Mouse (Mus musculus): ENCODE results near the gene Tax1bp3. TPM values are rescaled to one million over a fixed set of nuclear protein-coding genes. Genes with fewer than 3 reads are reported as not detected.

Tax1bp3 gene
- 221 and 232 TPM in 2 replicates for polyA plus RNA-seq (2012; rRNA removed)

DNA sequence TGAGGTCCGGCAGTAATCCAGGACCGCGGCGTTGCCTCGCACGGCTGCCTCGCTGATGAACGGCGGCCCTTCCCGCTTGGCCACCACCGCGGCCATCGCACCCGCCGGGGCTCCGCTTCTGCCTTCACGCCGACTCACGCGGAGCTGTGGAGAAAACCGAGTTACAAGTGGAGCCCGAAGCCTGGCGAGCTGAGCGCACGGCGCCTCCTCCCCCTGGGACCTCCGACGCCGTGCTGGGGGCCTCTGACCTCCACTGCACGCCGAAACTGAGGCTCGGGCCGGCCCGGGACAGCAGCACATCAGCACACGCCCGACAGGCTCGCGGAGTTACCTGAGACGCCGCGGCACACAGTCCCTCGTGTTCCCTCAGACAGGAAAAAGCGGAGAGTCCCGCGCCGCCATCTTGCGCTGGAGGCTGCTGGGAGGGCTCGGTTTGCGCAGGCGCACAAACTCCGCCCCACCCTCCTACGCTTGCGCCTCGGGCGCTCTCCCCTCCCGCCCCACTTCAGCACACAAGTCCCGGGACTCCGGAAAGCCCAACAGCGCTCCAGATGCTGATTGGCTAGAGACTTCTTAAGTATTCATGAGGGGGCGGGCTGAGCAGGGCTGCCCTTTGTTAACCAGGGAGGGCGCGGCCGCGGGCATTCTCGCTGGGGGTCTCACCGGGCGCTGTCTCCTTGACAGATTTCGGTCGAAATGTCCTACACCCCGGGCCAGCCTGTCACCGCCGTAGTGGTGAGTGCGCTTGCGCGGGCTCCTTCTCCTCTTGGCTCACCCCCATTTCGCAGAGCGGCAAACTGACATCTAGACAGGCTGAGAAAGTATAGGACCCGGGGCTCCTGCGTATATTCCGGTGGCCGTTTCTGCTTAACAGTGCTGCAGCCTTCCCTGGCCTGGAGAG, at the start of gene Tax1bp3, which contains the start of gene Emc6:
Tax1bp3 (plus strand) TSS at position 476 of the 901 bp plus-strand sequence.
Emc6 (minus strand) TSS at position 430 of the 901 bp plus-strand sequence.
- DNase-seq (ENCODE audit: low read depth, low spot score) = peak; percentile 92
- WGBS = under 1% methylated on average over 81 of the region's 81 CpGs

DNA sequence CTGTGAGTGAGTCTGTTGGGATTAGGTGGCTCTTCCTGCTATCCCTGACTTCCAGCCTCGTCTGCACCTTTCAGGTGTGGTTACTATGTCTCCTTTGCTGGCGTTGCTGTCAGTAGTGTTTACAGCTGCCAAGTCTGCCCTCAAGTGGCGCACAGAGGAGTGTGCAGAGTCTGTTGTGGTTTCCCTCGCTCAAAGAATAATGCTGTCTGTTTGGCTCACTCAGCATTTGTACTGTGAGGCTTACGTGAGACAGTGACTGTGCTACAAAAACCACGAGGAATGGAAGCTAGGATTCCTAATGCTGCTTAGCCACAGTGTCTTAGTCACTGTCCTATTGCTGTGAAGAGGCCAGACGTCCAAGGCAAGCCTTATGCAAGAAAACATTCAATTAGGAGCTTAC, 45.9 kb upstream of the Tax1bp3 start:
- DNase-seq (ENCODE audit: low read depth, low spot score) = no peak
- WGBS = 40% methylated on average over 7 of the region's 7 CpGs

DNA sequence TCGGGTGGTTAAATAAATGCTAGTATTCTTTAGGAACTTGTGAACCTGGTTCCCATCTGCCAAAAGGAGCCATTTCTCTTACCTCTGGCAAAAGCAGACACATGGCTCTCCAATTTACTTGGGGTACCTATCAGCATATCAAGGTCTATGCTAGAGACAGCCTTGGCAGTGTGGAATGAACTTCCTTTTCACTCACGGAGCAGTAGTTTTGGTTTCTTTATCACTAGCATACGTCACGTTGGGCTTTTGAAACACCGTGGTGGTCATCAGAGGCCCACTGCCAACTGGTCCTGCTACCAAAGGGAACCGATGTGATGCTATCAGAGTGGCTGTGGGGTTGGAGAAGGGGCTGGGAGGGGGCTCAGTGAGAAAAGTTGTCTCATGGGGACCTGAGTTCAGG, 43.9 kb upstream of the Tax1bp3 start:
- 91% methylated on average over 6 of the region's 6 CpGs for WGBS
- no peak for DNase-seq (ENCODE audit: low read depth, low spot score)

DNA sequence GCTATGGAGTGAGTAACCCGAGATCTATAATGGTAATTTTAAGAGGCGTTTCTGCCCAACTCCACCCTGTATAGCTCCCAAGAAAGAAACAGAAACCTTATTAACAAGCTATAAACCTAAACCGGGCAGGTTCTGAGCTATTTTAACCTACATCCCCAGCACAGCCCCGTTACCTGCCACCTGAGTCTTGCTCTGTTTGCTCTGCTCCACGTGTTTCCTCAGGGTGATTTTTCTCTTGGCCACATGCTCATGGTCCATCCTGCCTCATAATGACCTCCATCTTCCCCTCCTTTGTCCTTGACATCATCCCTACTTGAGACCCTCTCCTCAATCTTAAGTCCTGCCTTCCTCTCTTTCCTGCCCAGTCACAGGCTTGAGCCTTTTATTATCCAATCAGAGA, 42.7 kb upstream of the Tax1bp3 start:
- 35% methylated on average over 5 of the region's 5 CpGs for WGBS
- no peak for DNase-seq (ENCODE audit: low read depth, low spot score)

DNA sequence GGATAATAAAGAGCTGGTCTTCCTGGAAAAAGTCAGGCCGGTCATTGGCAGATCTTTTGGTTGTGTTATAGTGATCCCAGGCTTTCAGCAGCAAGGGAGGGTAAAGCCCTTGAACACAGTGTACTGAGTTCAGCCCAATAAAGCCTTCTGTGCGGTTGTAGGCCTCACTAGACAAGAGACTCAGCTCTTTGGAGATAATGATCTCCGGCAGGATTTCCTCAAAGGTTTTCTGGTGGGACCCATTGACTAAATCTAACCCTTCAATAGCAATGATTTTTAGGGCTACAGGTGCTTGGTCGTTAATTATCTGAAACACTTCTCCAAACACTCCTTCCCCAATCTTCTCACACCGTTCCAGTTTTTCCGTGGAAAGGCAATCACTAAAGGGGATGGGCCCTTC, 40.3 kb upstream of the Tax1bp3 start:
- no peak for DNase-seq (ENCODE audit: low read depth, low spot score)
- whole genome bisulfite sequencing = 23% methylated on average over 6 of the region's 6 CpGs

DNA sequence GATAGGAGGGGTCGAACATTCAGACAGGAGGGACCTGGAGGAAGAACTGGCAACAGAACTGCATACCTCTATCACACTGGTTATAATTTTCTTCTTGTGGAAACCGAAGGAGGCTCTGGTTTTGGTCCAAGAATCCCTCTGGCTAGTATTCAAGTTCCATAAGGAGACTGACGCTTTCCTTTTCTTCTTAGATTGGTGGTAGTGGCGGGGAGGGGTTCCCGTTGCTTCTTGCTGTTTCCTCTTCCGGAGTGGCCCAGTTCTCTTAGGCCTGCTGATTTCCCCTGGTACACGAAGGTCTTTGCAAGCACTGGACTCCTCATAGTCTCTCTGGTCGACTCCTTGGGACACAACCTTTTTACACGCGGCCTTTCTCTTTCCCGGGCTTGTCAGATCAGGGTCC, 39.8 kb upstream of the Tax1bp3 start:
- WGBS = 3% methylated on average over 11 of the region's 11 CpGs
- DNase-seq (ENCODE audit: low read depth, low spot score) = no peak

DNA sequence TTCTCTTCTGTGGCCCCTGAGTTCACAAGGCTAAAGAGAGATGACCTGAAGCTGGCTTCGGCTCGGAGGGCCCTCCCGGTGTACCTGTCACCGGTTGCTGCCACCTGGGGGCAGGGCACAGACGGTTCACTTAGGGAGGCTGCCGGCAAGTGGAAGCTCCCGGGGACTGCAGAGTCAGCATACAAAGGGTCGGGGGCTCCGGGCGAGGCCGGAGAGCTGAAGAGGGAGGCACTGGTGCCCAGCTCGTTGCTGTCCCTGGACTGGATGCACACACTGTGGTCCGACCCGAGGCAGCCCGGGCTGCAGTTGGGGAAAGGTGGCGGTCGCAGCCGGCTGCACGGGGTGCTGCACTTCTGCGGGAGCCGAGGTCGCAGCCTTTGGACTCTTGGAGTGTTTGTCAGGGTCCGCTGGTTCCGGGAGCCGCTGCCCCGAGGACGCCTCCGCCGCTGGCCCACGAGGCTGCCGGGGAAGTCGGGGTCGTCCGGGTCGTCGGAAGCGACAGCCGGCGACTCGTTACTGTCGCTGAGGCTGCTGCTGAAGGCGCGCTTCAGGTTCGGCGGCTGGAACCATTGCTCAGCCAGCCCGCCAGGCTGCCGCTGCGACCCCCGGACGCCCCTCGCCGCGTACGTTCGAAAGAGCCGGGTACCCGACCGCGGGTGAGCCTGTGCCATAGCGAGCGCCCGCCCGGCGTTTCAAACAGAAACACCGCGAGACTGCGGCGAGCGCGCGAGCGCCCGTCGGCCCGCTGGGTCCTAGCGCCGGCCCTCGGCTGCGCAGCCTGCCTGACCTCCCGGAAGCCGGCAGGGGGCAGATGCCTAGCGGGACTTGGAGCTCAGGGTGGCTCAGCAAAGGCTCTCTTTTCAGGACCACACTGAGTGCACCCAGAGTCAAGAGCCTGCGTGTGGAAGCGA, 39.0 kb upstream of the Tax1bp3 start, which contains the start of gene Haspin:
Haspin (minus strand) TSS at position 704 of the 911 bp plus-strand sequence.
- DNase-seq (ENCODE audit: low read depth, low spot score) = peak; percentile 66
- under 1% methylated on average over 84 of the region's 84 CpGs for WGBS

DNA sequence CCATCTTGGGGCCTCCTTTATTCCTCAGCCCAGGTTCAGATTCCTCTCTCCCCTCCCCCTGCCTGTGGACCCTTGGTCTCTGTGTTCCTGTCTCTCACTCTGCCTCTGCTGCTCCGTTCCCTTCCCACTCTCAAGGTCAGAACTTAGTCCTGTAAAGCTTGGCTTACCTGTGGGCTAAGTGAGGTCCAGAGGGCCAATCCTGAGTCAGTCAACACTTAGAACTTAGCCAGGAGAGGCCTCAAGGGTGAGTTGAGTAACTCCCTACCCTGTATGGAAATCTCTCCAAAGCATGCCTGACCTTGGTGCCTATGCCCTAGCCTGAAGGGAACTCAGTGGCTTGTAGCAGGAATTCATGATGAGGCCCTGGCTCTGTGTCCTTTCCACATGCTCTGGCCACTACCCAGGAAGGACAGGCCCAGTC, 32.6 kb upstream of the Tax1bp3 start:
- DNase-seq (ENCODE audit: low read depth, low spot score) = no peak
- WGBS = 63% methylated on average over 1 of the region's 1 CpGs

DNA sequence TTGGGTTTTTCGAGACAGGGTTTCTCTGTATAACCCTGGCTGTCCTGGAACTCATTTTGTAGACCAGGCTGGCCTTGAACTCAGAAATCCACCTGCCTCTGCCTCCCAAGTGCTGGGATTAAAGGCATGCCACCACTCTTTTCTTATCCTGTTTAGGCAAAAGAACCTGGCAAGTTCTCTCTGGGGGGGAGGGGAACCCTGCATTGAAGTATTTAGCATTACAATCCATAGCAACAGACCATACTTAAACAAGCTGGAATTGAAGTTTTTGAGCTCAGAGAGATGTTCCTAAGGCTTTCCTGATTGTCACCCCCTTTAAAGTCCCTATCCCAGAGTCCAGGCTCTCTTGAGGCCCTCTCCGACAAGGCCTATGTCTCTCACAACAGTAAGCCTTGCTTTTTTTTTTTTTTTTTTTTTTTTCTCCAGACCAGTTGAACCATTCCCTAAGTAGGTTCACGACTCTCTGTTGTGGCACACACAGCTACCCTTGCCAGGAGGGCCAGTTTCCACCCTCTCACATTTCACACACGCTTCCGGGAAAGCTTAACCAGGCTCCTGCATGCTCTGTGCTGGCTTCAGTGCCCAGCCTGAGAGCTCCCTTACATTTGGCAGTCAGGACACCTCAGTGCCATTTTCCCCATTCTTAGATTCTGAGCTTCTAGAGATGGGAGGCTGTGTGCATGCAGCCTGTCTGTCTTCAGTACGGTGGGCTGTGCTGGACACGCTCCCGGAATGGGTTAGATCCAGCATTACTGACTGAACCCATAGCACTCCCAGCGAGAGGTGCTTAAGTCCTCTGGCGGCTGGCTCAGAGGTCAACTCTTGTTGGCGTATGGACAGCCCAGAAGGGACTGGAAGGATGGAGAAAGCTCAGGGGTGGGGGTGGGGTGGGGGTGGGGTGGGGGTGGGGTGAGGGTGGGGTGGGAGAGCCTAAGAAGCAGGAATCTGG, 30.6 kb upstream of the Tax1bp3 start:
- DNase-seq (ENCODE audit: low read depth, low spot score) = no peak
- 66% methylated on average over 11 of the region's 11 CpGs for WGBS

DNA sequence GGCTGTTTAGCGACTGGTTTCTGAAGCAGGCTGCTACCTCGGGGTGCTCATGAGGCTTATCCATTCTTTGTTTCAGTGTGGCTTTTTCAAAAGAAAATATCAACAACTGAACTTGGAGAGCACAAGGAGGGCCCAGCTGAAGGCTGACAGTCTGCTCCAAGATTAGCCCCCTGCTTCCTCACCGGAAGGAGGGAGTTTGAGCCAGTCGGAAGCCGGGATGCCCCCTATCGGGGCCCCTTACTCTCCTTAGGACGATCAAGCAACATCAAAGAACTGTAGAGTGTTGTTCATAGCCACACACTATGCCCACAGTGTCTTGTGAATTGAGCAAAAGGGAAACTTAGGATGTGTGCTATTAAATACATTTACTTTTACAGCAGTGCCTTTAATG, 29.9 kb upstream of the Tax1bp3 start:
- DNase-seq (ENCODE audit: low read depth, low spot score) = no peak
- WGBS = 61% methylated on average over 7 of the region's 7 CpGs

DNA sequence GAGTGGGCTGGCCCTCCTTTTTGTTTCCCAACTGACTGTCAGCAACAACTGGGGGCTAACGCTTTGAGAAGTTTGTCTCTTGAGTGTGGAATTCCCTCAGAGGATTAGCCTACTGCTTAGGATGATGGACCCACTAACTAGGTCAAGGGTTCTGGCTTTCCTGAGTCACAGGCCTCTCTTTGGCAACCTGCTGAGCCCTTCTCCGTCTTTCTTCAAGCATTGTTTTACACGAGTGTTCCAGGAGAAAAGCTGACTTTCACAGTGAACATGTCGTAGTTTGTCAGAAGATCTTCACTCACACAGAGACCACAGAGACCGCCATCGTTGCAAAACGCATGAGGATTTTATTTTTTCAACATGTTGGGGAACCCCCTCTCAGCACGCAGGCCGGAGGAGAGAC, 28.7 kb upstream of the Tax1bp3 start:
- WGBS = 81% methylated on average over 9 of the region's 9 CpGs
- no peak for DNase-seq (ENCODE audit: low read depth, low spot score)

DNA sequence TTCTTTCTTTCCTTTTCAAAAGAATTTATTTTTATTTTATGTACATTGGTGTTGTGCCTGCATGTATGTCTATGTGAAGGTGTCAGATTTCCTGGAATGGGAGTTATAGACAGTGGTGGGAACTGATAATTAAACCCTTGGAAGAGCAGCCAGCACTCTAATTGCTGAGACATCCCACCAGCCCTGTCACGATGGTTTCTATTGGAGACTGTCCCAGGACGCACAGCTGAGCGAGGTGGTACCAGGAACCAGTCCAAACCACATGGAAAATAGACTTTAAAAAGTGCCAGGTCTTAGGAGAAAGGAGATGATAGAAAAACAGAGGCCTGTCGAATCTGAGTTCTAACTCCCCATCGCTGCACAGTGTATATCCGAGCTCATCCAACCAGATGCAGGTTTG, 21.8 kb upstream of the Tax1bp3 start:
- WGBS = 69% methylated on average over 6 of the region's 6 CpGs

DNA sequence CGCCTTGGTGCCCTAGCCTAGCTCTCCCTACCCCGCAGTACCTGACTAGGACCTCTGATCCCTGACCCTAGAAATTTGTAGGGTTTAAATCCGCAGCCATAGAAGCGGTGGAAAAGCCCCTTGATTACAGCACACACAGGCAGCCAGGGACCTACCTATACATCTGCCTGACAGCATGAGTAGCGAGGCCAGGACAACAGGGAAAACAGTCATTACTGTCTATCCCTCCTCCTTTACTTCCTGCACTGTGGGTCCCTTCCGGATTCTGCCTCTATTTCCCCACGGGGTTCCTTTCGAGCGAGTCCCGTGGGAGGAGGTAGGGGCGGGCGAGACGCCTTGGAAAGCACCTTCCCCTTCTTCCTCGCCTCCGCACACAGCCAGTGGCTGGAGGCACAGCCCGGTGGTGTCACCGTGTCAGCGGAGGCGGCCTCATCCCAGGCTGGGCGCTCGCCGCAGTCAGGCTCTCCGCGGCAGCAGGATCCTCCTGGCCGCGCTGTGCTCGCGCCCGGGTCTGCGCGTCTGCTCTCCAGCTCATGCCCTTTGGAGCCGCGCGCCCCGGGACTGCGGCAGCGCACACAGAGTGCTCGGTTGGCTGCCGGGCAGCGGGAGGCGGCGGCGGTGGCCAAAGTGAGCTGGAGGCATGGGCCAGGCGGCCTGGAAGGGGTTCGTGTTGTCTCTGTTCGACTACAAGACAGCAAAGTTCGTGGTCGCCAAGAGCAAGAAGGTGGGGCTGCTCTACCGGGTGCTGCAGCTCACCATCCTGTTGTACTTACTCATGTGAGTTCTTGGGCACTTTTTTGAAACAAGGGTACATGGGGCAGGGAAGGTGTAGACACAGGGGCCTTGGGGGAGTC, 16.7 kb upstream of the Tax1bp3 start, which contains the start of gene P2rx5:
P2rx5 (plus strand) TSS at position 465 of the 854 bp plus-strand sequence.
- no peak for DNase-seq (ENCODE audit: low read depth, low spot score)
- WGBS = 4% methylated on average over 49 of the region's 49 CpGs

More for the DNA sequence above, 21.8 kb upstream of the Tax1bp3 start:
- DNase-seq (ENCODE audit: low read depth, low spot score) = no peak

DNA sequence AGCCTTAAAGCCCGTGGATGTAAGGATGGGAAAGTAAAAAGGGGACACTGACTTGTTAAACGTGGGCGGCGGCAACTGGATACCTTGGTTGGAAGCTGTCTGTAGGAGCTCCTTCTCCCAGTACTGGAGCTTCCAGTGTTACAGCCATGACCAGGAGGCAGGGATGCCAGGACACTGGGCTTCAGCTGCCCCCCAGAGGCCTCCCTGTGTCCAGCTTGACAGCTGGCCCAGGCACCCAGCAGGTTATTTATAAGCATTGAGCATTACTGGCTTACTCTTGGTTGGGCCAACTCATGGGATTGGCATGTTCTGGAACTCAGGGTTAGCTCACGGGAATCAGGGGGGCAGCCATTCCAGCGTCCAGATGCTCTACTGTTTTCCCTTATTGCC, 16.1 kb upstream of the Tax1bp3 start:
- DNase-seq (ENCODE audit: low read depth, low spot score) = no peak
- WGBS = 30% methylated on average over 6 of the region's 6 CpGs

DNA sequence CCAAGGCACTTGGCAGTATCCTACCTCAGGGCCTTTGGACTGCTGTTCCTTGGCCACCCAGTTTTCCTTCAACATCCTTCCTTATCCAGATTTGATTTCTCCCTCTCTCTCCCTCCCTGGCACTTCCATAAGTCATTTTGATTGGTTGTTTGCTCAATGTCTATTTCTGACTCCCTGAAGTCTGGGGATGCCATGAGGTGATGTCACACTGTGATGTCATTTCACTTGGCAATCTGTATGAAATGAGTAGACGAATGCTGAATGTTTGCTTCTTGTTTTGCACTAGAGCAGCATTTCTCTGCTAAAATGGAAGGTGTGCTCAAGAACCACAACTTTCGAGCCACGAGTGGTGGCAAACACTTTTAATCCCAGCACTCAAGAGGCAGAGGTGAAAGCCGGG, 15.3 kb upstream of the Tax1bp3 start:
- 82% methylated on average over 4 of the region's 4 CpGs for WGBS
- no peak for DNase-seq (ENCODE audit: low read depth, low spot score)

DNA sequence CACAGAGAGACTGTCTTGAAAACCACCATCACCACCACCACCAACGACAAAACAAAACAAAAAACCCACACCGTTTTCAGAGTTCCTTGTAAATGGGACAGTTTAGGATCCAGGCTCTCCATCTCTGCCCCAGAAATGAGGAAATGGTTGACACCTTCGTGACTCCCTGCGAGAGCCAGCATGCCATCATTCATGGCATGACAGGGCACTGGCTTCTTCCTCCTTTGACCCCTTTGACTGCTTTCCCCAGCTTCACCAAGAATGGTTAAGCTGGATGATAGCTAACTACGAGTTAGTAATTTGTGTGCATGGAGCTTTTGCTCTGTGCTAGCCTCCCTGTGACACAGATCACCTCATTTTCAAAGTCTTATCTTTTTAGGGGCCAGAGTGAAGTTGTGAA, 14.6 kb upstream of the Tax1bp3 start:
- 62% methylated on average over 5 of the region's 5 CpGs for WGBS
- DNase-seq (ENCODE audit: low read depth, low spot score) = no peak

DNA sequence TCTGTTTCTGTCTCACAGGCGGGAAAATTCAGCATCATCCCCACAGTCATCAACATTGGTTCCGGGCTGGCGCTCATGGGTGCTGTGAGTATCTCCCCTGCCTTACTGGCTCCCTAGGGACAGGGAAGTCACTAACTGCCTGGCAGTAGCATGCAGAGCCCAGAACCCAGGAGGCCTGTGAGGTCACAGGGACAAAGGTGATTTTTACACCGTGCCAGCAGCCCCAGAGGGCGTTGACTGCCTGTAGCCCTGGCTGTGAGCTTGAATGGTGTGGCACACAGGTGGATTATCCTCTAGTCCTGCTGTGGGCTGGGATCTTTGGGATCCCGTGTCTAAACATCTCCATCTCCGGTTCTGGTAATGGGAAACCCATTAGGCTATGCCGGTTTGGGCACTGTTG, 8.8 kb upstream of the Tax1bp3 start:
- 70% methylated on average over 8 of the region's 8 CpGs for WGBS
- no peak for DNase-seq (ENCODE audit: low read depth, low spot score)

DNA sequence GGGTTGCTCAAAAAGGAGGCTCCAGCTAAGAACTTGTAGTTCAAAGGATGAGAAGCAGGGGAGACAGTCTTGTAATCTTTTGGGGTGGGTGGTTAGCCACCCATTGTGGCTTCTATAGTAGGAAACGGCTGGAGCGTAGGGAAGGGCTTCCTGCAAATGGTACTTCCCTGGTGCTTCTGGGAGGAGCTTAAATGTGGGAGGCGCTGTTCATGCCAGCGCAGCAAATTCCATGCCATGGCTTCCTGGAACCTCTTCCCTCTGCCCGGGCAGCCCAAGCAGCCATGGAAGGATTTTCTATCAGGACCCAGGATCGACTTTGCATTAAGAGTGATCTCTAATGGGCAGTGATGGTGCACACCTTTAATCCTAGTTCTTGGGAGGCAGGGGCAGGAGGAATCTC, 8.3 kb upstream of the Tax1bp3 start:
- DNase-seq (ENCODE audit: low read depth, low spot score) = no peak
- WGBS = 76% methylated on average over 6 of the region's 6 CpGs

Data from large intestine, adult 2 months (tissue).